Mouse (Mus musculus) stomach, embryonic 16.5 days (tissue): ENCODE data around the gene Ppp4r4. TPM values are rescaled to one million over a fixed set of nuclear protein-coding genes. Genes with fewer than 3 reads are reported as not detected.
A peak's percentile ranks its signal among the peaks of the same experiment; 100 is the strongest.

Source experiments
- ATAC-seq: fragments of 200-750 bp; cut with Nextera tagmentation; 2 replicates; pipeline ENCODE4 v1.8.0; 2017; ENCODE audit warnings: moderate number of reproducible peaks, moderate TSS enrichment; ENCODE audit not compliant: insufficient read depth, low FRiP score
- H3K27ac ChIP-seq: fragments of 300-500 bp; sonication (generic); 2 replicates; pipeline ENCODE4 v1.5.1; 2014; ENCODE audit warnings: low read length
- H3K27me3 ChIP-seq: fragments of 300-500 bp; sonication (generic); 2 replicates; pipeline ENCODE4 v1.6.1; 2014; ENCODE audit warnings: low read length, control low read depth, mixed read lengths; ENCODE audit not compliant: control insufficient read depth, insufficient read depth
- H3K36me3 ChIP-seq: fragments of 300-500 bp; sonication (generic); 2 replicates; pipeline ENCODE4 v1.6.1; 2014; ENCODE audit warnings: low read length; ENCODE audit not compliant: control insufficient read depth, insufficient read depth
- H3K4me1 ChIP-seq: fragments of 300-500 bp; sonication (generic); 2 replicates; pipeline ENCODE4 v1.6.1; 2014; ENCODE audit warnings: low read length, control low read depth, mixed read lengths; ENCODE audit not compliant: control insufficient read depth, insufficient read depth
- H3K4me2 ChIP-seq: fragments of 300-500 bp; sonication (generic); 2 replicates; pipeline ENCODE4 v1.6.1; 2014; ENCODE audit warnings: low read depth, low read length, mixed read lengths
- H3K4me3 ChIP-seq: fragments of 300-500 bp; sonication (generic); replicated peaks from 2 replicates; pipeline ENCODE4 v1.5.1; 2014; ENCODE audit warnings: mild to moderate bottlenecking, low read length
- H3K9ac ChIP-seq: fragments of 300-500 bp; sonication (generic); 2 replicates; pipeline ENCODE4 v1.6.1; 2014; ENCODE audit warnings: low read length
- H3K9me3 ChIP-seq: fragments of 300-500 bp; sonication (generic); replicated peaks from 2 replicates; pipeline ENCODE4 v1.6.1; 2016; ENCODE audit warnings: low read length, control low read depth; ENCODE audit not compliant: control insufficient read depth
- WGBS: fragments of 180-500 bp; shearing (Covaris S2); extraction: QIAGEN DNeasy Blood & Tissue Kit; methylation state at CpG from one replicate; pipeline ENCODE4 v1.1.7; 2014; 5-methylcytosine and 5-hydroxymethylcytosine counted together
- polyA plus RNA-seq: library from polyadenylated mRNA; unstranded; fragments of >200 nt; fragmentation: Nextera tagmentation; extraction: Ambion mirVana; gene quantifications from 2 replicates; pipeline ENCODE4 v1.2.1, GENCODE M21; 2015

Ppp4r4 gene
- polyA plus RNA-seq, 1 experiment from 2014 or later, result 1.1 TPM

DNA sequence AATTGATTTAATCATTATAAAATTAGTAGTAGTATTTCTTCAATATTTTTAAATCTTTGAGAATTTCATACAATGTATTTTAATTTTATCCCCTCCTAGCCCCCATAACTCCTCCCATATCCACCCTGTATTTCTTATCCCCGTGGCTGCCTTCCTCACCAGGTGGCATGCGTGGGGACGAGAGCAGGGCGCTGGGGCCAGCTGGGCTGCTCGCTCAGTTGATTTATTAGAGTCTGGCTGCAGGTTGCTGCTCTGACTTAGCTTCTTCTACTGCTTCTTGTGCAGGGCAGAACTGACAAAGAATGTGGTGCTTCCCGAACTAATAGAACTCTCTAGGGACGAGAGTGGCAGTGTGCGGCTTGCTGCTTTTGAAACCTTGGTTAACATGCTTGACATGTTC lies 51.7 kb downstream of the Ppp4r4 start:
- H3K9ac ChIP-seq, result no peak overlapping the region
- H3K9me3 ChIP-seq, result no peaks in the 10 kb centered on the region
- H3K4me2 ChIP-seq, result no peak overlapping the region
- H3K27me3 ChIP-seq, result no peaks in the 10 kb centered on the region
- 70% methylated on average over 8 of the region's 8 CpGs for WGBS
- 0 out of 2 replicates have a peak, but pooled peaks cover 3% of the 10 kb centered on the region for H3K36me3 ChIP-seq
- ATAC-seq, result no peak
- H3K4me3 ChIP-seq, result no peak overlapping the region
- H3K27ac ChIP-seq, result no peak overlapping the region
- H3K4me1 ChIP-seq, result no peaks in the 10 kb centered on the region

DNA sequence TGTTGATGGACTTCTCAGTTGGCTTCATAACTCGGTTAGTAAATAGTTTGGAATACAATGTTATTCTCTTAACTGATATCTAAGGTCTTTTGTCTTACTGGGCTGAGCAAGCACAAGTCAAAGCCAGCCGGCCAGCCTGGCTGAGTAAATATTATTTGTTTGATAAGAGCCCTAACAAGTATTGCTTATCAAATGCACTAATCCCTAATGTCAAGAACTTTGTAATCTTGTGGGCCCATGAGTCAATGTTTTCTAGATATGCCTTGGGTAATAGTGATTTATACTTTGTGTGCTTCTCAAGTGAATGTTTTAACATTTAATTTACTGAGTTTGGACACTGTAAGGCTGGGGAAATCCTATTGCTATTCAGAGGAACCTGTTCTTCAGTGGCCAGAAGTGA lies 66.3 kb downstream of the Ppp4r4 start:
- ATAC-seq, result peak; percentile 73; the same call in 1 of the 2 replicates
- Histone ChIP-seq H3K9ac (no peak overlapping the region), H3K4me3 (no peak overlapping the region)

DNA sequence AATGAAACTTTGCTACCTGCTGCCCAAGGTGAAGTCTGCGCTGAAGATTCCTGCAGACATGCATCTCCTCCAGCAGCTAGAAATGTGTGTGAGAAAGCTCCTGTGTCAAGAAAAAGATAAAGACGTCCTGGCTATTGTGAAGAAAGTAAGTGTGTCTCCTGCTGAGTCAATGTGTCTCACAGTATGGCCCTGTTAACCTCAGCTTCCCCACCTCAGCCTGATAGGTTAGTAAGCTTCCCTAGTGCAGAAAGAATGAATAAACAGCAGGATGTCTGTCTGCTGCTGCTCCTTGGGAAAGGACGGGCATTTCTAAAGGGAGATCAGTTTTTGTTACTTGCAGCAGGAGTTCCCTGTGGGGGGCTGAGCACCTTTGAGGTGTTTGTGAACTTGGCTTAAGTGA lies 68.3 kb downstream of the Ppp4r4 start:
- Histone ChIP-seq H3K9ac (no peak overlapping the region), H3K9me3 (no peaks in the 10 kb centered on the region), H3K4me2 (no peak overlapping the region), H3K27me3 (no peaks in the 10 kb centered on the region), H3K36me3 (no peaks in the 10 kb centered on the region), H3K4me1 (no peaks in the 10 kb centered on the region), H3K4me3 (no peak overlapping the region), H3K27ac (no peak overlapping the region)
- no peak for ATAC-seq
- 43% methylated on average over 3 of the region's 3 CpGs for WGBS

More for the DNA sequence above, 66.3 kb downstream of the Ppp4r4 start:
- 44% methylated on average over 2 of the region's 2 CpGs for WGBS
- no peak overlapping the region for H3K27ac ChIP-seq
- H3K4me1 ChIP-seq, result no peaks in the 10 kb centered on the region
- H3K4me2 ChIP-seq, result no peak overlapping the region
- H3K27me3 ChIP-seq, result no peaks in the 10 kb centered on the region
- no peaks in the 10 kb centered on the region for H3K9me3 ChIP-seq
- no peaks in the 10 kb centered on the region for H3K36me3 ChIP-seq

DNA sequence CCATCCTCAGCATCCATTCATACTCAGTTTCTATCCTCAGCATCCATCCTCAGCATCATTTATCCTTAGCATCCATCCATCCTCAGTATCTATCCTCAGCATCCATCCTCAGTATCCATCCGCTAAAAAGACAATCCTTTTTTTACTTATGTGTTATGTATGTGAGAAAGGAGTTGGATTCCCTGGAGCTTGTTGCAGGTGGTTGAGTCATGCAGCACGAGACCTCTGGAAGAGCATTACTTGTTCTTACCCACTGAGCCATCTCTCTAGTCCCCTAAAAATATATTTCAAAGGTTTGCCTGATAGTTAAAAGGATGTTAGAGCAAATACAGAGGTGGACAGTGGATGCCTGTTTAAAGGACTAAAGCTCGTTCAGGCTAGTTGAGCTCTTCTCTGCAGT lies 69.8 kb downstream of the Ppp4r4 start:
- no peaks in the 10 kb centered on the region for H3K27me3 ChIP-seq
- H3K27ac ChIP-seq, result no peak overlapping the region
- H3K9me3 ChIP-seq, result no peaks in the 10 kb centered on the region
- no peaks in the 10 kb centered on the region for H3K36me3 ChIP-seq
- H3K9ac ChIP-seq, result no peak overlapping the region
- 84% methylated on average over 3 of the region's 3 CpGs for WGBS
- ATAC-seq, result no peak
- H3K4me1 ChIP-seq, result no peaks in the 10 kb centered on the region
- H3K4me3 ChIP-seq, result no peak overlapping the region
- H3K4me2 ChIP-seq, result no peak overlapping the region

DNA sequence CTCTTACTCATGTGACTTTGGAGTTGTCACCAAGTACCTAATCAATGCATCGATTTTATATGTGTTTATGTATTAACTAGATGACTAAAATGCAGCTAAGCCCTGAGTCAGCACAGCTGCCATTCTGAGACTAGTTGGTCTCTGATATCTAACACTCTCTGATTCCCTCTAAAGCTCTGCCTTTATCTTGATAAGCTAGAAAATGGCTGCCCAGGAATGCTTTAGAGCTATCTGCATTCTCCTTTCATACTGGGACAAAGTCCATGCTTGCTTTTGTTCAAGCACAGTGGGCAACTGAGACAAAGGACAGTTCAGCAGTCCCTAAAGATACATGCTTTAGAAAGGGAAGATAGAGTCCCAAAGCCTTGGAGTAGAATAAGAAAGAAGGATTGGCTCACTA lies 83.1 kb downstream of the Ppp4r4 start:
- 77% methylated on average over 1 of the region's 1 CpGs for WGBS
- Histone ChIP-seq H3K4me1 (no peaks in the 10 kb centered on the region), H3K27ac (no peak overlapping the region), H3K4me3 (no peak overlapping the region), H3K4me2 (no peak overlapping the region), H3K9ac (no peak overlapping the region), H3K36me3 (no peaks in the 10 kb centered on the region), H3K9me3 (no peaks in the 10 kb centered on the region), H3K27me3 (no peaks in the 10 kb centered on the region)
- ATAC-seq, result no peak

DNA sequence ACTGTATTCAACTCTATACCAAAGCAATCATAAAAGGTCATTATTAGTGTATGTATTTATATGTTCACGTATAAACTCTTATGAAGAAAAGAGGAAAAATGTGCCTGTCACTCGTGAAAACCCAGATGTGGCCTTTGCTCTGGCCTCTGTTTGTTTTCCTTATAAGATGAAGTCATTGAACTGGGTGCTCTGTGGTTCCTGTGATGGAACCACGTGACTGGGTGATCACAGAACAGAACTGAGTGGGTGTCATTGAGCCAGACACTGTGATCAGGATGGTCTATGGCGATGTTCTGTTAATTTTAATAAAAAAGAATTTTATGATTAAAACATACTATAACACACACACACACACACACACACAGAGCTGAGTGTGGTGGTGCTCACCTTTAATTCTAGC lies 83.7 kb downstream of the Ppp4r4 start:
- no peaks in the 10 kb centered on the region for H3K36me3 ChIP-seq
- H3K9ac ChIP-seq, result no peak overlapping the region
- no peak overlapping the region for H3K4me3 ChIP-seq
- H3K27ac ChIP-seq, result no peak overlapping the region
- 76% methylated on average over 4 of the region's 4 CpGs for WGBS
- no peak for ATAC-seq
- no peaks in the 10 kb centered on the region for H3K4me1 ChIP-seq
- no peaks in the 10 kb centered on the region for H3K9me3 ChIP-seq
- no peaks in the 10 kb centered on the region for H3K27me3 ChIP-seq
- no peak overlapping the region for H3K4me2 ChIP-seq

DNA sequence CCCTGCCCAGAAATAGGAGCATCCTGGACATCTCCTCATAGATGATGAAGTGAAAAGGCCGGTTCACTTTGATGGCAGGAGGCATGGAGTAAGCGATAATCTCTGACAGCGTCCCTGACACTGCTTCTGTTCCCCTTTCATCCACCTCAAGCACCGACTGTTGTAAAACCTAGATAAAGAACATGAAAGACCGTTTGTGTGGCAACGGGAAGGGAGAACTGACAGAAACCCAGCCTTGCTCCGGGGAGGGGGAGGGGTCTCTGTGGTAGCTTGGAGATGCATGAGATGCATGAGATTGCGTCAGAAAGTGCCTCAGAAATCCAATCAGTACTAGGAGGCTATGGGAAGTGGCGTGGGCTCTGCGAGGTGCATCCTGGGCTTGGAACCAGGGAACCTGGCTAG lies 84.8 kb downstream of the Ppp4r4 start:
- Histone ChIP-seq H3K36me3 (no peaks in the 10 kb centered on the region), H3K9ac (no peak overlapping the region), H3K4me1 (no peaks in the 10 kb centered on the region), H3K4me3 (no peak overlapping the region), H3K4me2 (no peak overlapping the region), H3K27ac (no peak overlapping the region), H3K9me3 (no peaks in the 10 kb centered on the region), H3K27me3 (no peaks in the 10 kb centered on the region)
- no peak for ATAC-seq
- 69% methylated on average over 10 of the region's 10 CpGs for WGBS

DNA sequence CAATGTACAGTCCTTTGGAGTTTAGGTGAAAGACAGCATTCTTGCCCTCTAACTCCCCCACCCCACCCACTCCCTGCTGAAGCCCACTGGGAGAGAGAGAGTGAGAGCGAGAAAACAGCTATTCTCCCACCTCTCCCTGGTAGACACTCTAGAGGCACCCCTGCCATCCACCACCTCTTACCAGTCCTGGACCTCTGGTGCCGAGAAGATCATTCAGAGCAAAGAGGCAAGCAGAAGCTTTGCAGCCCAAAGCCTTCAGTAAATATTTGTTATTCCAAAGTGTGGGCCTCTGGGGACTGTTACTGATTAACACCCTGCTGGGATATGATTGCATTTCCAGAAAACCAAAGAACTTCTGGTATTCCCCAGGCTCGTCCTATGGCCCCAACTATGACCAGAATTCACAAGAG lies 99.1 kb downstream of the Ppp4r4 start, which contains the start of gene Serpina10:
TSS of gene Serpina10 (minus strand) at position 242 of the 410 bp plus-strand sequence.
- no peaks in the 10 kb centered on the region for H3K9me3 ChIP-seq
- no peak for ATAC-seq
- H3K9ac ChIP-seq, result no peak within 1 kb of the TSS
- no peak within 1 kb of the TSS for H3K4me2 ChIP-seq
- no peaks in the 10 kb centered on the region for H3K4me1 ChIP-seq
- H3K4me3 ChIP-seq, result no peak within 1 kb of the TSS
- H3K27ac ChIP-seq, result no peak within 1 kb of the TSS
- WGBS, result 60% methylated on average over 3 of the region's 3 CpGs
- no peaks in the 10 kb centered on the region for H3K36me3 ChIP-seq
- no peaks in the 10 kb centered on the region for H3K27me3 ChIP-seq

DNA sequence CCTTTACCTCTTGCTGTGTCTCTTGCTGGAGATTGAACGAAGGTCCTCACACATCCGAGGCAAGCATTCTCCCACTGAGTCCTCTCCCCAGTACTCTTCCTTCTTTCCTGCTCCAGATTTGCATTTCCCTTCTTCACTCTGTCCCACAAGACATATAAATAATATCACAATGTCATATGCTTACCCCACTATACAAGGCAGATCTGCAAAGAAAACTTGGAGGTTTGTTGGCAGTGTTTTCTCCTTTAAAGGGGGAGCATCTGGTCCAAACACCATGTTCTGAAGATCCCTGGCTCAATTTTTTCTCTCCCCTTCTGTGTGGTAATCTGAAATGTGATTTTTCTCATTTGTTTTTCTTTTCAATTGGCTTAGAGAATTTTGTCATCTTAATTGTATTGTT lies 102.3 kb downstream of the Ppp4r4 start:
- Histone ChIP-seq H3K4me1 (no peaks in the 10 kb centered on the region), H3K9me3 (no peaks in the 10 kb centered on the region), H3K4me3 (no peak overlapping the region), H3K27me3 (no peaks in the 10 kb centered on the region), H3K36me3 (no peaks in the 10 kb centered on the region), H3K9ac (no peak overlapping the region), H3K27ac (no peak overlapping the region), H3K4me2 (no peak overlapping the region)
- 85% methylated on average over 2 of the region's 2 CpGs for WGBS
- ATAC-seq, result no peak

DNA sequence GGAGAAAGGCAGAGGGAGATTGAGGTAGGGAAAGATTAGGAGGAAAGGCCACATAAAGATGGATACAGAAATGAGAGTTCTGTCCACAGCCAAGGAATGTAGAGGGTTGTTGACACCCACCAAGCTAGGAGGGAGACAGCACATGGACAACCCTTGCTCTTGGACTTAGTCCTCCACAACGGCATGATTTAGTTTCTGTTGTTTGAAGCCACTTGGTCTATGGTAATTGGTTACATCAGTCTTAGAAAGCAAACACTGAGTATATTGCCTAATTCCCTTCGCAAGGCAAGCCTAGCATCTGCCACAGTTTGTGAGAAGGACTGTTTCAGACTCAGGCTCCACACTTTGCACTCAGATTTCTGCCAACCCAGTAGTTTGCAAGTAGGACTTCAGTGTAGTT lies 103.8 kb downstream of the Ppp4r4 start:
- H3K9ac ChIP-seq, result no peak overlapping the region
- no peaks in the 10 kb centered on the region for H3K36me3 ChIP-seq
- 70% methylated on average over 2 of the region's 2 CpGs for WGBS
- no peaks in the 10 kb centered on the region for H3K27me3 ChIP-seq
- no peaks in the 10 kb centered on the region for H3K4me1 ChIP-seq
- H3K4me2 ChIP-seq, result no peak overlapping the region
- H3K9me3 ChIP-seq, result no peaks in the 10 kb centered on the region
- H3K4me3 ChIP-seq, result no peak overlapping the region
- no peak overlapping the region for H3K27ac ChIP-seq
- no peak for ATAC-seq
